Mouse (Mus musculus): ENCODE results near the gene Gzf1.

The Gzf1 gene

DNA sequence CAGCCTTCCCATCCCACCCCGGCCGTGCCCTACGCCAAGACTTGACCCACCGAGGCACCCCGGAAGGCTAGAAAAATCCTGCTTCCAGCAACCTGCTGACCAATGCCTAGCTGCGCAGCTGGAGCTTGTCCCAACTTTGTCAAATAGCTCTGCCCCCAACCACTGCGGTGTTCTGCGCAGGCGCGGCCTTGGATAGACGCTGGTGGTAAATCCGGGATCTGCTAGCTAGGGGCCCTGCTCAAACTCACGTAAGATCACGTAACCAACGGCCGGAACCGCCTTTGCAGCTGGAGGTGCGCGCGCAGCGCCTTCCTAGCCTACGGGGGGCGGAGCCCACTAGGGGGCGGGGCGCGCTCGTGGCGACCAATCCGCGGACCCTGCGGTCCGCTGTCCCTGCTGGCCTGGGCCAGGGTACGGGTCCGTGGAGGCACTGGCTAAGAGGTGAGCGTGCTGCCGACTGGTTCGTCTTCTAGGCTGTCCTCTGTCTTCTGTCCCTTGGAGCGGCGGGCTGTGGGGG is at the start of gene Gzf1:
TSS of gene Gzf1 (plus strand) at position 249 of the 517 bp plus-strand sequence.
- DNase-seq (ENCODE audit: low read depth, low spot score): peak; percentile 100

- DNase-seq (ENCODE audit: low read depth, low spot score): peak; percentile 83
Observed at GRCm38 (mm10) chr2:148631602-148632001, 49.2 kb upstream of the Gzf1 start.

GRCm38 (mm10) chr2:148634466-148634865 is 46.4 kb upstream of the Gzf1 start:
- no peak for DNase-seq (ENCODE audit: low read depth, low spot score)

DNA sequence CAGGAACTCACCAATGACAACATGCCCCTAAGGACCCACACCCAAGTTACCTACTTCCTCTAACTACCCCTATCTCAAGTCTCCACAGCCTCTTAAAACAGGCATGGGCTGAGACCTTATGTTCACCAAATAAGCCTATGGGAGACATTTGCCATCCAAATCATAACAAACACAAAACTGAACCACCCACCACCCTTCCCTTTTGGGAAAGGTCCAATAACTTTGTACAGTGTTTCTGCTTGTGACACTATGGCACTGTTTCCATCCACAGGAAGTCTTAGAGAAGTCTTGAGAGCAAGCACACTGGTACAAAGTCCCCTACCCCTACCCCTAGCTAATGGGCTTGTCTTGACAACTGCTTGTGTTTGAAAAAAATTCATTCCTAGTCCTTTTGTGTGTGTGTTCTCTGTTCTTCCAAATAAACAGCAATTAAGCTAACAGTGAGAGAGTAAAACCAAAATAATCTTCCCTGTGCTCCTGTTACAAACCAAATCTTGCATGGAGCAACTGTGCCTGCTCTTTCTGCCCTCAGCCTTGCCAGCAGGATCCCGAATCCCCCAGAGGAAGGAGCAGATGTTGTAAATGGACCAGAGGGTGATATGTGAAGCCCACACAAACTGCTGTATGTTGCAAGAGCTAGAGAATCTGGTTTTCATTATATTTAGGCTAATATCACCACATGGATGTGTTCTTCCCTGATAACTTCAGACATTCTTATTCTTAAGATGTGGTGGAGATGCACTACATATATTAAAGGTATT is 38.0 kb upstream of the Gzf1 start:
- no peak for DNase-seq (ENCODE audit: low read depth, low spot score)

- DNase-seq (ENCODE audit: low read depth, low spot score): no peak
Observed at GRCm38 (mm10) chr2:148644421-148645000, 36.3 kb upstream of the Gzf1 start.

DNA sequence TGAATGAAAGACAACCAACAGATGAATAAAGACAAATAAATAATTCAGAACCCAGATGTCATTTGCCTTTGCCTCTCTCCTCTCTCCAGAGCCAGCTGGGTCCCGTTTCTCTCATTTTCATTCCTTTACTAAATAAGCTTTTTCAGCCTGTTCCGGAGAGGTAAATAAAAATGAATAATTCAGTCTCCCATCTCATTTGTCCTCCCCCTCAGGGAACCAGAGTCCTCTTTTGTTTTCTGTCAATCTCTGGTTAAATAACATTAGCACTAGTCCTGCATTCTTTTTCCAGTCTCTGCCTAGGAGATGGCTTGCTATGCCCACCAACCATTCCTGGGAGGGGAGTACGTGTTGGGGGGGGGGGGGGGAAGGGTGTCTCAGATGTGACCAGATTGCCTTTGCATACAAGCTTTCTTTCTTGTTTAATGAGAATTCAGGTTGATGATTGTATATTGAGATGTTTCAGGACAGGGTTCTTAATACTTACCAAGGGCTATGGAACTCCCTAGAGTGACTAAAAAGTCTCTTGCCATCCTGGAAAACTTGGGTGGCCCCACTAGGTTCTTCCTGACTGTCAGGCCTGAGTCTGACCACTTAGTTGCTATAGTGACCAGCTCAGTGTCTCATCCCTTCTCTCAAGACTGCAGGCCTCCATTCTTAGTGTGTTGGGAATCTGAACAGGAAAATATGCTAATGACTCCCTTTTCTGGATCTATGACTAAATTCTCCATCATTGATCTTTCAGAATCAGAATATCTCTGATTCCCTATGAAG is 30.1 kb upstream of the Gzf1 start:
- DNase-seq (ENCODE audit: low read depth, low spot score): no peak

- DNase-seq (ENCODE audit: low read depth, low spot score): no peak
Observed at GRCm38 (mm10) chr2:148654961-148655360, 25.9 kb upstream of the Gzf1 start.

- no peak for DNase-seq (ENCODE audit: low read depth, low spot score)
Observed at GRCm38 (mm10) chr2:148663458-148663857, 17.4 kb upstream of the Gzf1 start.

GRCm38 (mm10) chr2:148672199-148673096 is 8.4 kb upstream of the Gzf1 start, which contains the start of gene Nxt1:
Gene Nxt1, plus strand, starts transcription at chr2:148672601.
- peak; percentile 96 for DNase-seq (ENCODE audit: low read depth, low spot score)

DNA sequence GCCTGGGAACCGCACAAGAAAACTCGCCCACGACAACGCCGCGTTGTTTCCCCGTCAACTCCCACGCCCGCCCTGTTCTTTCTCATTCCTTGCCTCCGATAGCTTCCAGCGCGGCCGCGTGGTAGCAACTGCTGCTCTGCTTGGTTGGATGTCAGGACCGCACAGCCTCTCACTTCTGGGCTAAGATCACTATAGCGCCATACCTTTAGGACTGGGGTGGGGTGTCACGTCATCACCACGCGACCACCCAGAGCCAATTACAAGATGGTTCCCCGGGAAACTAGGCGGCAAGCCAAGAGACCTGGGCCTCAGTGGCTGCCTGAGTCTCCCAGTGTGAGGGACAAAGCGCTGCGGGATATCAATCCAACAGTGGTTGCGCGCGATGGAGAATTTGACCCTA is 3.0 kb upstream of the Gzf1 start:
- no peak for DNase-seq (ENCODE audit: low read depth, low spot score)

DNA sequence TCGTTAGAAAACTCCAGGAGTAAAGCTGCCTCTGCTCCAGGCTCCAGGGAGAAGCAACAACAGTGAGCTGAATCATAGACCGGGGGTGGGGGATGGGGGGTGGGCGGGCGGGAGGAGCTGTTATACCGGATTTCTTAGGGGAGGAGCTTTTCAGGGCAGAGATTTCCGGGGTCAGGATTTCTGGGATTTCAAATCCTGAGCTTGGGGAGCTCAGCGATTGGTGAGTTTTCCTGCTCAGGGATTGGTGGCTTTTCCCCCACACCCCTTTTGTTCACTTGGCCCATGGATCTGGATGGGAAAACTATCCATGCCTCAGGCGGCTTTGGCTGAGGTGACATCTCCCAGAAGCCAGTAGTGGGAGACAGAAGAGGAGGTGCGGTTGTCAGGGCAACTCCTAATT is 1.5 kb upstream of the Gzf1 start:
- peak; percentile 85 for DNase-seq (ENCODE audit: low read depth, low spot score)

GRCm38 (mm10) chr2:148681461-148681891 is 653 bp downstream of the Gzf1 start:
- DNase-seq (ENCODE audit: low read depth, low spot score): peak; percentile 47

DNA sequence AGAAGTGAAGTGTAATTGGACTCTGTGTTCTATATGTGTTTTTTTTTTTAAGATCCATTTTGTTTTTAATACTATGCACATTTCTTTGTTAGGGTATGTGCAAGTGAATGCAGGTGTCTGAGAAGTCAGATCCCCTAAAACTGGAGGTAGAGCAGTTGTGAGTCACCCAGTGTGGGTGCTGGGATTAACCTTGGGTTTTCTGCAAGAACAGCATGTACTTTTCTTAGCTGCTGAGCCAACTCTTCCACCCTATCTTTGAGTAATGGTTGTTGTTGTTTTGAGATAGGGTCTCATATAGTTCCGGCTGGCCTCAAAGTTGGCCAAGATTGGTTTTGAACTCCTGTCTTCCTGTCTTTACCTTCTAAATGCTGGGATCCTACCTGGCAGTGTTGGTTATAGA is 2.2 kb downstream of the Gzf1 start:
- no peak for DNase-seq (ENCODE audit: low read depth, low spot score)

- no peak for DNase-seq (ENCODE audit: low read depth, low spot score)
Observed at GRCm38 (mm10) chr2:148684972-148685371, 4.1 kb downstream of the Gzf1 start.

DNA sequence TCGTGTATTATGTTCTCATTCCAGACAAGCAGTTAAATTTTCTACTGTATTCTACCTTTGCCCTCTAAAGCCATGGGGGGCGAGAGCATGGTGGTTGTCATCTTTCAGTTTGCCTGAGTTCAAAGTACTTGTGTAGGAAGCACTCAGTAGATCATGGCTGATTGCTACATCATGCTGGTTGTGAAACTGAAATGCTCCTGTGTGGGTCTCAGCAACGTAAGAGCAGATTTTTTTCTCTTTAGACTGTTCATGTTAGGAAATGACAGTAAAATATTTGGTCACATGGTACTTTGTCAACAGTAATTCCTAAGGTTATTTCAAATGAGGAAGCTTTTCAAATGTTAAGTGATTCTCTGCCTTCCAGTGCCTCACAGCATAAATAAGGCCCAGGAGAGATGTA is 4.9 kb downstream of the Gzf1 start:
- no peak for DNase-seq (ENCODE audit: low read depth, low spot score)

DNA sequence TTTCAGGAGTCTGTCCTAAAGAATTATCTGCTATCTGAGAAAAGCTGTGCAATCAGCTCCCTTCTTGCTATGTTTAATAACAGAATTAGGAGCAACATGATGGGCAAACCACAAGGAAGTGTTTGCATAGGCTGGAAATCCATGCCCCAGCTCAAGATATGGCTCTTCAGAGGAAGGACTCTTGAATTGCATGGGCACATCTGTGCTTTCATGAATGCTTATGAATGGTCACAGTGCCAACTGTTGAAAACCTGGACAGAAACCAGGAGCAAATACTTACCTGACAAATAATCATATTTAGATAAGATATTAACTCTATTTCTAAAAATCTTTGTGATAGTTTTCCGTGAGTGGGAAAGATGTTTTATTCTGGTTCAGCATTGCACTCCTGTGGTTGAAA is 6.0 kb downstream of the Gzf1 start:
- DNase-seq (ENCODE audit: low read depth, low spot score): no peak

- no peak for DNase-seq (ENCODE audit: low read depth, low spot score)
Observed at GRCm38 (mm10) chr2:148687971-148688370, 7.1 kb downstream of the Gzf1 start.

GRCm38 (mm10) chr2:148689444-148690140 is 8.8 kb downstream of the Gzf1 start:
- DNase-seq (ENCODE audit: low read depth, low spot score): no peak

DNA sequence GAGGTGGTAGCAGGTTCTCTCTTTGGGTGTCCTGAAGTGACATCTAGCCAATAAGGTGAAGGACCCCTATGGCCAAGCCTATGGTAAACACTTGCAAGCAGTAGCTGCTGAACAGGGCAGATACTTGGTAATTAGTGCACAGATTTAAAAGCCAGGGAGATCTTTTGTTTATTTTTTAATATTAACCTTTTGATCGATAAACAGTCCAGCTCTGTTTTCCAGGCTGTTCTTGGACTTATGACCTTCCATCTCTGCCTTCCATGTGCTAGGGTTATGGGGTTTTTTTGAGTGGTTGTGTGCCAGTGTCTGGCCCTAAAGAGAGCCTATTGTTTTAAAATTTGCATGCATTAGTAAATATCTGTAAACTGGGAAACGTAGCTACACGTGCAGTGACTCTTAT is 9.5 kb downstream of the Gzf1 start:
- DNase-seq (ENCODE audit: low read depth, low spot score): no peak

- no peak for DNase-seq (ENCODE audit: low read depth, low spot score)
Observed at GRCm38 (mm10) chr2:148690781-148691180, 10.0 kb downstream of the Gzf1 start.

- DNase-seq (ENCODE audit: low read depth, low spot score): no peak
Observed at GRCm38 (mm10) chr2:148698571-148698970, 17.7 kb downstream of the Gzf1 start.

All from skeletal muscle tissue, adult 2 months (tissue).